Mouse (Mus musculus) neural tube, embryonic 12.5 days (tissue): ENCODE measurements around the gene Slc25a30. TPM values are rescaled to one million over a fixed set of nuclear protein-coding genes. Genes with fewer than 3 reads are reported as not detected.

Experiments
- ATAC-seq: fragments of 200-750 bp; cut with Nextera tagmentation; 2 replicates; pipeline ENCODE4 v1.8.0; 2017; ENCODE audit warnings: low read depth, mild to moderate bottlenecking, moderate TSS enrichment, moderate library complexity; ENCODE audit not compliant: low FRiP score
- H3K27ac ChIP-seq: fragments of 300-500 bp; sonication (generic); 2 replicates; pipeline ENCODE4 v1.5.1; 2016
- H3K27me3 ChIP-seq: fragments of 300-500 bp; sonication (generic); replicated peaks from 2 replicates; pipeline ENCODE4 v1.6.1; 2016; ENCODE audit warnings: mild to moderate bottlenecking
- H3K36me3 ChIP-seq: fragments of 300-500 bp; sonication (generic); 2 replicates; pipeline ENCODE4 v1.6.1; 2016; ENCODE audit warnings: mild to moderate bottlenecking
- H3K4me1 ChIP-seq: fragments of 300-500 bp; sonication (generic); 2 replicates; pipeline ENCODE4 v1.6.1; 2016
- H3K4me2 ChIP-seq: fragments of 300-500 bp; sonication (generic); replicated peaks from 2 replicates; pipeline ENCODE4 v1.6.1; 2016; ENCODE audit warnings: mild to moderate bottlenecking
- H3K4me3 ChIP-seq: fragments of 300-500 bp; sonication (generic); 2 replicates; pipeline ENCODE4 v1.5.1; 2016
- H3K9ac ChIP-seq: fragments of 300-500 bp; sonication (generic); 2 replicates; pipeline ENCODE4 v1.6.1; 2016; ENCODE audit warnings: mild to moderate bottlenecking
- H3K9me3 ChIP-seq: fragments of 300-500 bp; sonication (generic); 2 replicates; pipeline ENCODE4 v1.6.1; 2016; ENCODE audit warnings: mild to moderate bottlenecking
- WGBS: fragments of 180-500 bp; shearing (Covaris S2); methylation state at CpG from one replicate; pipeline ENCODE4 v1.1.7; 2016; 5-methylcytosine and 5-hydroxymethylcytosine counted together
- polyA plus RNA-seq: library from polyadenylated mRNA; unstranded; fragments of >200 nt; fragmentation: Nextera tagmentation; extraction: Ambion mirVana; gene quantifications from 2 replicates; pipeline ENCODE4 v1.2.1, GENCODE M21; 2016

Slc25a30 gene
- polyA plus RNA-seq, 1 experiment from 2014 or later: 7.7 TPM

- Histone ChIP-seq H3K4me3 (no peak overlapping the region), H3K27me3 (no peaks in the 10 kb centered on the region), H3K4me2 (no peak overlapping the region), H3K9me3 (no peaks in the 10 kb centered on the region), H3K36me3 (peaks cover 10% of the 10 kb centered on the region; the same call in 1 of the 2 replicates), H3K9ac (no peak overlapping the region), H3K27ac (no peak overlapping the region), H3K4me1 (peaks cover 3% of the 10 kb centered on the region)
- ATAC-seq: no peak
- WGBS: 84% methylated on average over 7 of the region's 7 CpGs
Observed at GRCm38 (mm10) chr14:75758401-75758800, 28.4 kb downstream of the Slc25a30 start.

GRCm38 (mm10) chr14:75757821-75758220, 29.0 kb downstream of the Slc25a30 start:
- H3K9ac ChIP-seq: no peak overlapping the region
- 88% methylated on average over 2 of the region's 2 CpGs for WGBS
- H3K4me3 ChIP-seq: no peak overlapping the region
- peaks cover 8% of the 10 kb centered on the region; the same call in 1 of the 2 replicates for H3K36me3 ChIP-seq
- no peaks in the 10 kb centered on the region for H3K27me3 ChIP-seq
- ATAC-seq: no peak
- no peak overlapping the region for H3K4me2 ChIP-seq
- H3K4me1 ChIP-seq: peaks cover 9% of the 10 kb centered on the region
- no peak overlapping the region for H3K27ac ChIP-seq
- no peaks in the 10 kb centered on the region for H3K9me3 ChIP-seq

- Histone ChIP-seq H3K9me3 (no peaks in the 10 kb centered on the region), H3K27me3 (no peaks in the 10 kb centered on the region)
Observed at GRCm38 (mm10) chr14:75756971-75757370, 29.9 kb downstream of the Slc25a30 start.

GRCm38 (mm10) chr14:75753991-75754817, 32.6 kb downstream of the Slc25a30 start, which contains the start of gene Cog3:
Cog3 (minus strand) TSS chr14:75754517.
- no peaks in the 10 kb centered on the region for H3K36me3 ChIP-seq
- no peaks in the 10 kb centered on the region for H3K27me3 ChIP-seq
- peaks cover 25% of the 10 kb centered on the region for H3K4me1 ChIP-seq
- under 1% methylated on average over 78 of the region's 78 CpGs for WGBS
- H3K27ac ChIP-seq: peak within 1 kb of the TSS; percentile 74; the same call in 1 of the 2 replicates
- peak within 1 kb of the TSS; percentile 75 for H3K4me2 ChIP-seq
- H3K9me3 ChIP-seq: no peaks in the 10 kb centered on the region
- peak within 1 kb of the TSS; percentile 95 for H3K4me3 ChIP-seq
- ATAC-seq: peak; percentile 98
- H3K9ac ChIP-seq: peak within 1 kb of the TSS; percentile 93

More at GRCm38 (mm10) chr14:75756971-75757370, 29.9 kb downstream of the Slc25a30 start:
- peaks cover 1% of the 10 kb centered on the region; the same call in 1 of the 2 replicates for H3K36me3 ChIP-seq
- no peak for ATAC-seq
- no peak overlapping the region for H3K4me2 ChIP-seq
- H3K4me3 ChIP-seq: no peak overlapping the region
- peaks cover 17% of the 10 kb centered on the region for H3K4me1 ChIP-seq
- H3K27ac ChIP-seq: no peak overlapping the region
- no peak overlapping the region for H3K9ac ChIP-seq
- 94% methylated on average over 6 of the region's 6 CpGs for WGBS

- H3K27ac ChIP-seq: no peak overlapping the region
- no peaks in the 10 kb centered on the region for H3K9me3 ChIP-seq
- peak overlapping the region; percentile 41 for H3K9ac ChIP-seq
- 66% methylated on average over 8 of the region's 8 CpGs for WGBS
- no peaks in the 10 kb centered on the region for H3K27me3 ChIP-seq
- H3K4me1 ChIP-seq: peaks cover 25% of the 10 kb centered on the region
- ATAC-seq: no peak
- H3K4me2 ChIP-seq: peak overlapping the region; percentile 75
- H3K4me3 ChIP-seq: peak overlapping the region; percentile 95
- H3K36me3 ChIP-seq: no peaks in the 10 kb centered on the region
Observed at GRCm38 (mm10) chr14:75753206-75753605, 33.6 kb downstream of the Slc25a30 start.

- H3K9me3 ChIP-seq: no peaks in the 10 kb centered on the region
- 88% methylated on average over 4 of the region's 4 CpGs for WGBS
- peaks cover 25% of the 10 kb centered on the region for H3K4me1 ChIP-seq
- no peak overlapping the region for H3K4me2 ChIP-seq
- peaks cover 9% of the 10 kb centered on the region for H3K36me3 ChIP-seq
- ATAC-seq: no peak
- H3K4me3 ChIP-seq: no peak overlapping the region
- no peaks in the 10 kb centered on the region for H3K27me3 ChIP-seq
- no peak overlapping the region for H3K27ac ChIP-seq
- H3K9ac ChIP-seq: no peak overlapping the region
Observed at GRCm38 (mm10) chr14:75751040-75751439, 35.8 kb downstream of the Slc25a30 start.

GRCm38 (mm10) chr14:75749123-75749522, 37.7 kb downstream of the Slc25a30 start:
- H3K4me3 ChIP-seq: no peak overlapping the region
- no peak overlapping the region for H3K9ac ChIP-seq
- H3K4me1 ChIP-seq: peaks cover 25% of the 10 kb centered on the region
- no peaks in the 10 kb centered on the region for H3K27me3 ChIP-seq
- peaks cover 20% of the 10 kb centered on the region for H3K36me3 ChIP-seq
- no peak for ATAC-seq
- no peak overlapping the region for H3K4me2 ChIP-seq
- WGBS: 93% methylated on average over 4 of the region's 4 CpGs
- no peak overlapping the region for H3K27ac ChIP-seq
- H3K9me3 ChIP-seq: no peaks in the 10 kb centered on the region

- Histone ChIP-seq H3K27ac (no peak overlapping the region), H3K9ac (no peak overlapping the region), H3K9me3 (no peaks in the 10 kb centered on the region), H3K4me2 (no peak overlapping the region), H3K36me3 (peaks cover 22% of the 10 kb centered on the region), H3K4me1 (peaks cover 17% of the 10 kb centered on the region), H3K27me3 (no peaks in the 10 kb centered on the region), H3K4me3 (no peak overlapping the region)
- no peak for ATAC-seq
- 95% methylated on average over 2 of the region's 2 CpGs for WGBS
Observed at GRCm38 (mm10) chr14:75747960-75748359, 38.9 kb downstream of the Slc25a30 start.

- no peak for ATAC-seq
- no peaks in the 10 kb centered on the region for H3K4me1 ChIP-seq
- H3K9ac ChIP-seq: no peak overlapping the region
- 91% methylated on average over 3 of the region's 3 CpGs for WGBS
- H3K4me2 ChIP-seq: no peak overlapping the region
- no peaks in the 10 kb centered on the region for H3K27me3 ChIP-seq
- no peak overlapping the region for H3K27ac ChIP-seq
- no peaks in the 10 kb centered on the region for H3K9me3 ChIP-seq
- no peak overlapping the region for H3K4me3 ChIP-seq
- peaks cover 59% of the 10 kb centered on the region for H3K36me3 ChIP-seq
Observed at GRCm38 (mm10) chr14:75741904-75742303, 44.9 kb downstream of the Slc25a30 start.

GRCm38 (mm10) chr14:75735597-75735996, 51.2 kb downstream of the Slc25a30 start:
- 91% methylated on average over 3 of the region's 3 CpGs for WGBS
- peaks cover 61% of the 10 kb centered on the region for H3K36me3 ChIP-seq
- no peaks in the 10 kb centered on the region for H3K9me3 ChIP-seq
- no peaks in the 10 kb centered on the region for H3K27me3 ChIP-seq
- H3K9ac ChIP-seq: no peak overlapping the region
- ATAC-seq: no peak
- no peak overlapping the region for H3K4me2 ChIP-seq
- H3K27ac ChIP-seq: no peak overlapping the region
- no peak overlapping the region for H3K4me3 ChIP-seq
- H3K4me1 ChIP-seq: no peaks in the 10 kb centered on the region

GRCm38 (mm10) chr14:75732631-75733030, 54.2 kb downstream of the Slc25a30 start:
- no peaks in the 10 kb centered on the region for H3K27me3 ChIP-seq
- H3K36me3 ChIP-seq: peaks cover 68% of the 10 kb centered on the region
- WGBS: 89% methylated on average over 7 of the region's 7 CpGs
- ATAC-seq: no peak
- no peaks in the 10 kb centered on the region for H3K9me3 ChIP-seq
- H3K4me3 ChIP-seq: no peak overlapping the region
- no peak overlapping the region for H3K27ac ChIP-seq
- no peak overlapping the region for H3K9ac ChIP-seq
- H3K4me2 ChIP-seq: no peak overlapping the region
- no peaks in the 10 kb centered on the region for H3K4me1 ChIP-seq

GRCm38 (mm10) chr14:75731361-75731760, 55.5 kb downstream of the Slc25a30 start:
- H3K4me3 ChIP-seq: no peak overlapping the region
- H3K4me1 ChIP-seq: no peaks in the 10 kb centered on the region
- no peak overlapping the region for H3K9ac ChIP-seq
- no peak overlapping the region for H3K27ac ChIP-seq
- no peaks in the 10 kb centered on the region for H3K27me3 ChIP-seq
- no peaks in the 10 kb centered on the region for H3K9me3 ChIP-seq
- no peak overlapping the region for H3K4me2 ChIP-seq
- WGBS: 84% methylated on average over 2 of the region's 2 CpGs
- peaks cover 67% of the 10 kb centered on the region for H3K36me3 ChIP-seq
- ATAC-seq: no peak
